Mouse (Mus musculus) inflammation-experienced regulatory T-cells, adult 16 weeks (primary cell): ENCODE measurements around the gene Corin. TPM values are rescaled to one million over a fixed set of nuclear protein-coding genes. Genes with fewer than 3 reads are reported as not detected.

Source experiments
- polyA plus RNA-seq: library from polyadenylated mRNA; unstranded; fragments of 100-300 nt; shearing (Covaris generic); gene quantifications from one replicate; pipeline ENCODE4 v1.2.1, GENCODE M21; 2017

The Corin gene
- polyA plus RNA-seq = 0.30 TPM

GRCm38 (mm10) chr5:72503531-72504523 lies at the start of gene Corin:
TSS of gene Corin (minus strand) at chr5:72504473.

Other genes starting within 250 kb of the Corin start
- 7.4 TPM for gene Nfxl1, start 55.2 kb upstream of the Corin start, polyA plus RNA-seq
- gene Zar1, start 76.8 kb upstream of the Corin start, polyA plus RNA-seq = not detected
- not detected for gene Gm5868, start 83.1 kb upstream of the Corin start, polyA plus RNA-seq
- gene Cnga1, start 139.8 kb upstream of the Corin start, polyA plus RNA-seq = 1.1 TPM
- 28.1 TPM for gene Nipal1, start 143.3 kb upstream of the Corin start, polyA plus RNA-seq
- gene Txk, start 248.3 kb upstream of the Corin start, polyA plus RNA-seq = 64.2 TPM